Mouse (Mus musculus) intestine, embryonic 15.5 days (tissue): ENCODE results near the gene Ehhadh. TPM values are rescaled to one million over a fixed set of nuclear protein-coding genes. Genes with fewer than 3 reads are reported as not detected.

Experiments used
- ATAC-seq: fragments of 200-750 bp; cut with Nextera tagmentation; 2 replicates; pipeline ENCODE4 v1.8.0; 2017; ENCODE audit warnings: moderate TSS enrichment, moderate library complexity
- H3K27ac ChIP-seq: fragments of 300-500 bp; sonication (generic); 2 replicates; pipeline ENCODE4 v1.5.1; 2015; ENCODE audit warnings: mild to moderate bottlenecking, inconsistent platforms
- H3K27me3 ChIP-seq: fragments of 300-500 bp; sonication (generic); replicated peaks from 2 replicates; pipeline ENCODE4 v1.6.1; 2015; ENCODE audit warnings: inconsistent platforms
- H3K36me3 ChIP-seq: fragments of 300-500 bp; sonication (generic); 2 replicates; pipeline ENCODE4 v1.6.1; 2015; ENCODE audit warnings: inconsistent platforms
- H3K4me1 ChIP-seq: fragments of 300-500 bp; sonication (generic); replicated peaks from 2 replicates; pipeline ENCODE4 v1.6.1; 2015; ENCODE audit warnings: inconsistent platforms
- H3K4me2 ChIP-seq: fragments of 300-500 bp; sonication (generic); replicated peaks from 2 replicates; pipeline ENCODE4 v1.6.1; 2015; ENCODE audit warnings: mild to moderate bottlenecking, inconsistent platforms
- H3K4me3 ChIP-seq: fragments of 300-500 bp; sonication (generic); replicated peaks from 2 replicates; pipeline ENCODE4 v1.5.1; 2015; ENCODE audit warnings: inconsistent platforms
- H3K9ac ChIP-seq: fragments of 300-500 bp; sonication (generic); 2 replicates; pipeline ENCODE4 v1.6.1; 2015; ENCODE audit warnings: inconsistent platforms
- H3K9me3 ChIP-seq: fragments of 300-500 bp; sonication (generic); 2 replicates; pipeline ENCODE4 v1.6.1; 2016; ENCODE audit warnings: inconsistent platforms
- WGBS: fragments of 180-500 bp; shearing (Covaris S2); methylation state at CpG from one replicate; pipeline ENCODE4 v1.1.7; 2015; 5-methylcytosine and 5-hydroxymethylcytosine counted together
- polyA plus RNA-seq: library from polyadenylated mRNA; unstranded; fragments of >200 nt; fragmentation: Nextera tagmentation; extraction: Ambion mirVana; gene quantifications from 2 replicates; pipeline ENCODE4 v1.2.1, GENCODE M21; 2015

Ehhadh gene
- polyA plus RNA-seq, 1 experiment from 2014 or later: 9.7 TPM

DNA sequence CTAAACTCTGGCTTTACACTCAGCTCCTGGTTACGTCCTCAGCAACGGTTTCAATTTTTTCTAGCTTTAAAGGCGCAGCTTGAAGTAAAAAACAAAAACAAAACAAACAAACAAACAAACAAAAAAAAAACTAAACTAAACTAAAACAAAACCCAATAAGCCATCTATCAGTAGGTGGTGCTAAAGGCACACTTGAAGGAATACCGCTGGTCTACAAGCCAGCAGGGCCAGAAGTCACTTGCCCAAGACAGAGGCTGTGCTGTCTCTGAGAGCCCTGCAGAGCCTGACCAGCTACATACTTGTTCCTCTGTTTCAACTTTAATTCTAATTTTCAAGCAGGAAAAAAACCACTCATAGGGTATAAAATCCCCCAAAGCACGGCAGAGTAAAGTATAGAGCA, 17.9 kb downstream of the Ehhadh start:
- no peaks in the 10 kb centered on the region for H3K9me3 ChIP-seq
- ATAC-seq: no peak
- WGBS: 82% methylated on average over 5 of the region's 5 CpGs

DNA sequence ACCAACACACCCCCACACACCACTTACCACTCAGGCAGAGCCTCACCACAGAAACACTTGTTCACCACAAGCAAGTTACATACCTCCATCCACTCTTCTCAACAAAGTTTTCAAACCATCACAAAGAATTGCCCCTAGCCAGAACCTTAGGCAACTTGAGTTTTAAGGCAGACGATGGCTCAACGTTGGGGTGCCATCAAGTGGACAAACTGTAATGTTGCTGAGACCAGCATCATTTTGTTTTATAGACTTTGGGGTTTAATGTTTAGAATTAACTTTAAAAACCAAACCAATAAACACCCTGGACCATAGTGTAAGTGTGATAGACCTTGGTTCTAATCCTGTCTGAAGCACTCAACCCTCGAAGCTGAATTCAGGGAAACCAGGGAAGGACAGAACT, 19.4 kb downstream of the Ehhadh start:
- no peak overlapping the region for H3K27ac ChIP-seq
- H3K4me2 ChIP-seq: no peak overlapping the region
- no peaks in the 10 kb centered on the region for H3K4me1 ChIP-seq
- 80% methylated on average over 3 of the region's 3 CpGs for WGBS
- no peak overlapping the region for H3K9ac ChIP-seq
- no peaks in the 10 kb centered on the region for H3K9me3 ChIP-seq
- H3K4me3 ChIP-seq: no peak overlapping the region
- no peaks in the 10 kb centered on the region for H3K27me3 ChIP-seq
- no peak for ATAC-seq
- H3K36me3 ChIP-seq: no peaks in the 10 kb centered on the region

More for the DNA sequence above, 17.9 kb downstream of the Ehhadh start:
- Histone ChIP-seq H3K9ac (no peak overlapping the region), H3K27ac (no peak overlapping the region), H3K4me3 (no peak overlapping the region), H3K4me1 (no peaks in the 10 kb centered on the region), H3K36me3 (no peaks in the 10 kb centered on the region), H3K27me3 (no peaks in the 10 kb centered on the region), H3K4me2 (no peak overlapping the region)

DNA sequence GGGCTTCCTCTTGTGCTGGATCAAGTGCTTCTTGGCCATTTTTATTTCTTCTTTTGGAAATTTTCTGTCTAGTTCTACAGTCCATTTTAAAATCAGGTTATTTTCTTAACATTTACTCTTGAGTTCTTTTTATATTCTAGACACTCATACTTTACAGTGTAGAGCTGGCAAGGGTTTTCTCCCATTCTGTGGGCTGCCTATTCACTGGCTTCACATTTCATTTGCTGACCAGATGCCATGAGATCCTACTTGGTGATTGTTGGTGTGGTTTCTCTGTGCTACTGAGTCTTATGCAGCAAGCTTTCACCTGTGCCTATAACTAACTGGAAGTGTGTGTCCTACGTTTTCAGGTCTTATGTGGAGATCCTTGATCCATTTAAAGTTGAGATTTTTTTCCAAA, 29.2 kb downstream of the Ehhadh start:
- Histone ChIP-seq H3K4me1 (no peaks in the 10 kb centered on the region), H3K9ac (no peak overlapping the region), H3K27ac (no peak overlapping the region), H3K4me2 (no peak overlapping the region), H3K36me3 (0 out of 2 replicates have a peak, but pooled peaks cover 2% of the 10 kb centered on the region), H3K9me3 (no peaks in the 10 kb centered on the region), H3K27me3 (no peaks in the 10 kb centered on the region), H3K4me3 (no peak overlapping the region)
- 87% methylated on average over 1 of the region's 1 CpGs for WGBS
- no peak for ATAC-seq

DNA sequence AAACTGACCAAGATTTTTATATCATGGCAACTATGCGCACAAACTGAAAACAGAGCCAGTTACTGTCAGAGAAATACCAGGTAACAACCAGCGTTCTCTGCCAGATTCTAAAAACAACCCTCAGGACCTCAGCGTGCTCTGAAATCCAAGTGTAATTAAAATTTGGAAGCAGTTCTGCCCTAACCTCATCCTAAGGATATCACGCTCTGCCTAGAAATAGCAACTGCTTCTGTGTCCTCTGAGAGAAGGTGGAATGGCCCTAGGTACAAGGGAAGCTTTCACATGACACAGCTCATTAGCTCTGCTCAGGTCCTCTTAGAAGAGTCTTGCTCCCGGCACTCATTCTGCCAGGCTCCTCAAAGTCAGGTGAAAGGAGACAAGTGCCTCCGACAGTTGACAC, 44.2 kb downstream of the Ehhadh start:
- Histone ChIP-seq H3K9me3 (no peaks in the 10 kb centered on the region), H3K27ac (no peak overlapping the region), H3K36me3 (no peaks in the 10 kb centered on the region), H3K27me3 (no peaks in the 10 kb centered on the region), H3K4me1 (no peaks in the 10 kb centered on the region), H3K4me3 (no peak overlapping the region), H3K4me2 (no peak overlapping the region), H3K9ac (no peak overlapping the region)
- no peak for ATAC-seq
- WGBS: 95% methylated on average over 6 of the region's 6 CpGs

DNA sequence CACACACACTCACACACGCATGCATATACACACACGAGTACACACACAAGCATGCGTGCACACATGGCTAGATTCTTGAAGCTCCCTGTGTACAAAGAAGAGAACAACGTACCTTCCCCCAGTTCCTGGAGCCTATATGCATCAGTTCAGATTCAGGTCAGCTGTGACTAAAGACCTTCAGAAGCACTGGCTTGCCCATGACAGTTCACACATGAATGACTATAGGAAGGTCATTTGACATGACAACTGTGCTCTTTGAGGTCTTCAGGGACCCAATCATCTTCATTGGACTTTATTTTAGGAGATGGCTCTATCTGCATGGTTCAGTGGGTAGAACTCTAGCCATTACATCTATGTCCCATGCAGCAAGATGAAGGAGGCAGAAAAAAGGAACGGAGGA, 44.7 kb downstream of the Ehhadh start:
- 91% methylated on average over 5 of the region's 5 CpGs for WGBS
- no peaks in the 10 kb centered on the region for H3K36me3 ChIP-seq
- H3K4me3 ChIP-seq: no peak overlapping the region

DNA sequence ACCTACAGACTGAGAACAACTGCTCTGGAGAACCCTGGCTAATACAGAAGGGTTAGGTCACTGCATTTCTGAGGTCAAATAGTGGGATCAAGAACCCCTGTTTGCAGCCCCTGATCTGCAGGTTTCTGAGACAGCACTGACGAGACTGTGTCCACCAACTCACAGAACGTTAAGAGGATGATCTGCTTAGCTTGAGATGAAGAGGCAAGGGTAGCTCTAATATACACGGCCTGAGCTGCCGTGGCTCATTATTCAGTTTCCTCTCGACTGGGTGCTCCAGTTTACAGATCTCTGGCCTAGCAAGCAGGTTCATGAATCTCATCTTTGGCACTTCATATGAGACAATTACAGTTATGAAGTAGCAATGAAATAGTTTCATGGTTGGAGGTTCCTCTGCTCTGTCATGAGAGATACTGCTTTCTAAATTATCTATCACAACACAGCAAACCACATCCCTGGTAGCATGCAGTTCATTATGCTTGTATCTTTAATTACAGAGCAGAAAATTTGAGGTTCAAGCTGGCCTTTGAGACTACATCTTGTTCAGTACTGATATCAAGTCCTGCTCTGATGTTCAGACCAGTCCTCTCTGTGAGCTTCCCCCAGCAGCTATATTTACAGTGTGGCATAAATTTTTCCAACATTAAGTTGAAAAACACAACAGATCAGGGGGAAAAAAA, 45.3 kb downstream of the Ehhadh start:
- H3K27me3 ChIP-seq: no peaks in the 10 kb centered on the region
- no peaks in the 10 kb centered on the region for H3K4me1 ChIP-seq
- WGBS: 83% methylated on average over 5 of the region's 5 CpGs
- H3K36me3 ChIP-seq: no peaks in the 10 kb centered on the region
- H3K4me3 ChIP-seq: no peak overlapping the region
- no peak overlapping the region for H3K9ac ChIP-seq
- H3K4me2 ChIP-seq: no peak overlapping the region
- H3K9me3 ChIP-seq: no peaks in the 10 kb centered on the region
- ATAC-seq: no peak
- H3K27ac ChIP-seq: no peak overlapping the region

More for the DNA sequence above, 44.7 kb downstream of the Ehhadh start:
- H3K9me3 ChIP-seq: no peaks in the 10 kb centered on the region
- no peaks in the 10 kb centered on the region for H3K4me1 ChIP-seq
- no peak overlapping the region for H3K27ac ChIP-seq
- no peak overlapping the region for H3K4me2 ChIP-seq
- no peak for ATAC-seq
- H3K27me3 ChIP-seq: no peaks in the 10 kb centered on the region
- no peak overlapping the region for H3K9ac ChIP-seq

DNA sequence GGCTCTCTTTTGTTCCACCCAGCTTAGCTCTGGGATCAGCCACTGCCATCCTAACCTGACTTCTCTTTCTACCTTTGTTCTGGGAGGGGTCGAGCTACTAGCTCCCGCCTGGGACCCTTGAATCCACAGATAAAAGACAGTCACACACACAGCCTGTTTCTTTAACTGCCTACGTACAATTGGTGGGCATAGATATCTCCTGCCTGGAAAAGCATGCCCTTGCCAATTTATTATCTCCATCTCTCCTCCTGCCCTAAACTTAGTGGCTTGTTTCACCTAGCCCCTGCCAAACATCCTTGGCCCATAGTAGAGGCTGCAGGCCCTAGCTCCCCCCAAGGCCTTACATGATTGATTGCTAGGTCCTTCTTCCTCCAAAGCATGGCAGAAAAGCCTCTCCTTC, 46.1 kb downstream of the Ehhadh start:
- H3K9ac ChIP-seq: no peak overlapping the region
- no peaks in the 10 kb centered on the region for H3K4me1 ChIP-seq
- no peaks in the 10 kb centered on the region for H3K9me3 ChIP-seq
- H3K27me3 ChIP-seq: no peaks in the 10 kb centered on the region
- H3K4me2 ChIP-seq: no peak overlapping the region
- H3K36me3 ChIP-seq: no peaks in the 10 kb centered on the region
- no peak overlapping the region for H3K27ac ChIP-seq
- ATAC-seq: no peak
- H3K4me3 ChIP-seq: no peak overlapping the region
- WGBS: 81% methylated on average over 3 of the region's 3 CpGs

DNA sequence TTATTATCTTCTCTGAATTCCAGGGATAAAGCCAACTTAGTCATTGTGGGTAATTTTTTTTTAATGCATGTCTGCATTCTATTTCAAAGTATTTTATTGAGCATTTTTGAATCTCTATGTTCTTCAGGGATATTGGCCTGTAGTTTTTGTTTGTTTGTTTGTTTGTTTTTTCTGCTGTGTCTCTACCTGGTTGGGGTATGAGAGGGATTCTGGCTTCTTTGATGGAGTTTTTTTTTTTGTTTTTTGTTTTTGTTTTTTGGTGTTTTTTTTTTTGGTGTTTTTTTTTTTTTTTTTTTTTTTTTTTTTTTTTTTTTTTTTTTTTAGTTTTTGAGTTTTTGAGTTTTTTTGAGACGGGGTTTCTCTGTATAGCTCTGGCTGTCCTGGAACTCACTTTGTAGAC, 52.0 kb downstream of the Ehhadh start:
- WGBS: 92% methylated on average over 1 of the region's 1 CpGs

DNA sequence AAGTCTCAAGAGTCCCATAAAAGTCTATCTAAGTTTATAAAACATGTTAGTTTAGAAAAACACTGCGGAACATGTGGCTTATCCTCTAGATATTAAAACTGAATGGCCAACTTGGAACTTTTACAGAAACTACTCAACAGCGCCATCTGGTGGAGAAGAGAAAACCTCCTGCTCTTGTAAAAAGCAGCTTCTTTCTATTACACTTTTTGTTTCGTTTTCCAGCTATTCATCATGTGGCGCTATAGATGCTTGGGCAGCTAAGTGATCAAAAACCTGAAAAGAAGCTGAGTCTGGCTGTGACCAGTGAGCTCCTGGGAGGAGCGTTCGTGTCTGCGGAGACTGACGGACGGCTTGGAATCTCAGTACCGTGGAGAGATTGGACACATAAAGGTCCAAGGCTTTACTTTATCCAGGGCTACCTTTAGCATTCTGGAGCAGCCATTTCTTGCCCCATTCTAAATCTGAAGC, 59.7 kb downstream of the Ehhadh start:
- 44% methylated on average over 10 of the region's 10 CpGs for whole genome bisulfite sequencing
- ATAC-seq: peak; percentile 25; the same call in 1 of the 2 replicates
- Histone ChIP-seq H3K9me3 (no peaks in the 10 kb centered on the region), H3K27me3 (no peaks in the 10 kb centered on the region), H3K36me3 (no peaks in the 10 kb centered on the region), H3K4me3 (peak overlapping the region; percentile 26; the same call in 1 of the 2 replicates), H3K27ac (no peak overlapping the region), H3K4me2 (no peak overlapping the region; the same call in 1 of the 2 replicates), H3K4me1 (no peaks in the 10 kb centered on the region), H3K9ac (no peak overlapping the region)

More for the DNA sequence above, 52.0 kb downstream of the Ehhadh start:
- H3K9me3 ChIP-seq: no peaks in the 10 kb centered on the region
- H3K4me3 ChIP-seq: no peak overlapping the region
- no peak for ATAC-seq
- no peaks in the 10 kb centered on the region for H3K36me3 ChIP-seq
- no peak overlapping the region for H3K27ac ChIP-seq
- no peak overlapping the region for H3K4me2 ChIP-seq
- no peak overlapping the region for H3K9ac ChIP-seq
- no peaks in the 10 kb centered on the region for H3K27me3 ChIP-seq
- H3K4me1 ChIP-seq: no peaks in the 10 kb centered on the region

DNA sequence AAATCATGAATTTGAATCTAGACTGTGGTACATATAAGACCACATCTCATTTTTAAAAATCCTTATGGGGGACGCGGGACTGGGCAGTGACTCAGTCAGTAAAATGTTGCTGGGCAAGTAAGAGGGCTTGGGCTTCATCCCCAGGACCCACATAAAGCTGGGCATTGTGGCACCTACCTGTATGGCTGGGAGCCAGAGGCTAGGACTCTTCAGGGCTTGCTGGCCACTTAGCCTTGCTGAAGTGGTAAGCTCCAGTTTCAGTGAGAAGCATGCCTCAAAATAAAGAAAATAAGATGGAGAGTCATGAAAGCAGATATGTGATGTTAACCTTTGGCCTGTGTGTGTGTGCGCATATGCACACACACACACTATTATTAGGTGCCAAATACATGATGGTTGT, 60.2 kb downstream of the Ehhadh start:
- Histone ChIP-seq H3K27me3 (no peaks in the 10 kb centered on the region), H3K36me3 (no peaks in the 10 kb centered on the region), H3K4me3 (no peak overlapping the region), H3K4me2 (no peak overlapping the region), H3K9me3 (no peaks in the 10 kb centered on the region), H3K27ac (no peak overlapping the region), H3K9ac (no peak overlapping the region), H3K4me1 (no peaks in the 10 kb centered on the region)
- 89% methylated on average over 3 of the region's 3 CpGs for WGBS
- ATAC-seq: no peak

DNA sequence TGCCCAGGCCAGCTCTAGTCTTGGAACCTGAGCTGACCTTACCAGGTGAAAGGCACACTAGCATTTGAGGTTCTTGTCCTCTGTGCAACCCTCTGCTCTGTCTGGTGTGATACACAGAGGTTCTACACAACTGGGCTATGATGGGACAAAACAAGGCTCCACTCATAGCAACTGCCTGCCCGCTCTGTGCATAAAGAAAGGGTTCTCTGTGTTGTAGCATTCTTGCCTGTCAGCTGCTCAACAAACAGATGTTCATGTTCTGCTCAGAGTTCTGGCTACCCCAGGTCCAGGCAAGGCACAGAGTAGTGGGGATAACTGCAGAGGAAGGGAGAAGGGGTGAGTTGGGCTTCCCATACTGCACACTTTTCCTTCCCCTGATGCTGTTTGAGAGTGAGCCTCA, 63.3 kb downstream of the Ehhadh start:
- H3K9ac ChIP-seq: no peak overlapping the region
- H3K4me2 ChIP-seq: no peak overlapping the region
- H3K4me3 ChIP-seq: no peak overlapping the region
- no peaks in the 10 kb centered on the region for H3K4me1 ChIP-seq
- WGBS: 82% methylated on average over 1 of the region's 1 CpGs
- H3K9me3 ChIP-seq: no peaks in the 10 kb centered on the region
- H3K27ac ChIP-seq: no peak overlapping the region
- H3K36me3 ChIP-seq: no peaks in the 10 kb centered on the region
- no peak for ATAC-seq
- H3K27me3 ChIP-seq: no peaks in the 10 kb centered on the region

DNA sequence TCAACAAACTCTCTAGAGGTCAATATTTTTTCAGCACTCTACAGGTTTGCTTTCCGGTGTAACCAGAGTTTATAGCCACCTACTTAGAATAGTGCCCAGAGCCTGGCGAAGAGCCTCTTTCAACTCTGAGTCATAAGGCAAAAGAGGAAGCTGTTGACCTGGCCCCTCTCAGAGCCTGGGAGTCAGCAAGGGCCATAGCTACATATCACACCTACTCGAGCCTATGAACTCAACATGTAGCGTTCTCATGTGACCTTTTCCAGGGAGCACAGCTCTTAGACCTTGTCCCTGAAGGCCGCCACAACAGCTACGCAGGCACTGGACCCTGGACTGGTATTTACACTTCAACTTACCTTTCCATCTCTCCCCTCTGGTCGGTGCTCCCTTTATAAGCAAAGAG, 67.8 kb downstream of the Ehhadh start:
- Histone ChIP-seq H3K36me3 (no peaks in the 10 kb centered on the region), H3K9me3 (no peaks in the 10 kb centered on the region), H3K27me3 (no peaks in the 10 kb centered on the region), H3K9ac (no peak overlapping the region), H3K4me3 (no peak overlapping the region), H3K27ac (no peak overlapping the region), H3K4me1 (no peaks in the 10 kb centered on the region), H3K4me2 (no peak overlapping the region)
- ATAC-seq: no peak
- 88% methylated on average over 7 of the region's 7 CpGs for WGBS

DNA sequence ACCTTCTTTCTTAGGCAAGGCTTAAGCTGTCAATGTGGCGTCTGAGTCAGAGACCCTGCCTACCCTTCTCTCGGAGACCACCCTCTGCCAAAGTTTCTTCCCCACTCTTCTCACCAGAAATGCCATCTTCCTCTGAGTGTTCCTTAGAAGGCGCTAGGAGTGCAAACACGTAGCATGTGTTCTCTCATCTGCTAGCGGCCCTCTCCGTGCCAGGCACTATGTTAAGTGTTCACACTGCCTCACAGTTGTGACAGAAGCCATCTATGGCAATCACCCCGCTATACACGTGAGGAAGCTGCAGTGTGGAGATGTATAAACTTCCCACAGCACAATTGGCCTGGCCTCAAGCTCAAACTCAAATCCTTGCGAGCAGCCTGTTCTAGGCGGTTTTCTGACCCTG, 73.1 kb downstream of the Ehhadh start:
- no peak overlapping the region for H3K27ac ChIP-seq

More for the DNA sequence above, 73.1 kb downstream of the Ehhadh start:
- Histone ChIP-seq H3K4me1 (no peaks in the 10 kb centered on the region), H3K9ac (no peak overlapping the region), H3K4me2 (no peak overlapping the region), H3K36me3 (no peaks in the 10 kb centered on the region), H3K27me3 (no peaks in the 10 kb centered on the region), H3K4me3 (no peak overlapping the region), H3K9me3 (no peaks in the 10 kb centered on the region)
- no peak for ATAC-seq
- WGBS: 79% methylated on average over 10 of the region's 10 CpGs
